Mouse (Mus musculus): ENCODE measurements around the gene Ifna1.
A peak's percentile ranks its signal among the peaks of the same experiment; 100 is the strongest.
"Not testable (repeated sequence)": the region's sequence is repeated elsewhere in the genome, so short reads cannot be mapped to it uniquely, and the experiment has no call there.

The Ifna1 gene

DNA sequence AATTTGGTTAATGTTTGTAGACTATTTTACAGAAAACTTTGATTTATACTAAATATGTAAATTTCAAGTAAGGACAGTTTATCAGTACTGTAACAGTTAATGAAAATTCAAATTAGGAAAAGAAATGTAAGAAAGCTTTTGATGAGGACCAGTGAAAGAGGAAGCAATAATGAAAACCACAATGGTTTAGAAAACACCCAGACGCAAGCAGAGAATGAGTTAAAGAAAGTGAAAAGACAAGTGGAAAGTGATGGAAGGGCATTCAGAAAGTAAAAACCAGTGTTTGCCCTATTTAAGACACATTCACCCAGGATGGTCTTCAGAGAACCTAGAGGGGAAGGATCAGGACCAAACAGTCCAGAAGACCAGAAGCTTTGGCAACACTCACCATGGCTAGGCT is at the start of gene Ifna1:
TSS of gene Ifna1 (plus strand) at position 390 of the 400 bp plus-strand sequence.
- no peak for DNase-seq (ENCODE audit: low spot score)

DNA sequence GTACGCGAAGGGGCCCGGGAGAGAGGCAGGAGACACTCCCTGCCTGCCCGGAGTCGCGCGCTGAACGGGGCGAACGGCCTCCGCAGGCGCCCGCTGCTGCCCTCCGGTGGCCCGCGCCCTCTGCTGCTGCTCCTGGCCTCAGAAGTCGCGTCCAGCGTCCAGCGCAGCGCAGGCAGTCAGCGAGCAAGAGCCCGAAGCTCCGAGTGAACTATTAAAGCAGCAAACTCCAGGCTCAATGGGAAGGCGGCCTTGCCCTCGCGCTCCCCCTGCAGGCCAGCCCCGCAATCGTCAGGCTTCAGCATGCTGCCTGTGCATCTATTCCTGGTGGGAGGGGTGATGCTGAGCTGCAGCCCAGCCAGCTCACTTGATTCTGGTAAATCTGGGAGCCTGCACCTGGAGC is 46.9 kb upstream of the Ifna1 start, which contains the start of gene Gm13287:
TSS of gene Gm13287 (plus strand) at position 301 of the 400 bp plus-strand sequence.
- not testable (repeated sequence) for DNase-seq (ENCODE audit: low spot score)

DNA sequence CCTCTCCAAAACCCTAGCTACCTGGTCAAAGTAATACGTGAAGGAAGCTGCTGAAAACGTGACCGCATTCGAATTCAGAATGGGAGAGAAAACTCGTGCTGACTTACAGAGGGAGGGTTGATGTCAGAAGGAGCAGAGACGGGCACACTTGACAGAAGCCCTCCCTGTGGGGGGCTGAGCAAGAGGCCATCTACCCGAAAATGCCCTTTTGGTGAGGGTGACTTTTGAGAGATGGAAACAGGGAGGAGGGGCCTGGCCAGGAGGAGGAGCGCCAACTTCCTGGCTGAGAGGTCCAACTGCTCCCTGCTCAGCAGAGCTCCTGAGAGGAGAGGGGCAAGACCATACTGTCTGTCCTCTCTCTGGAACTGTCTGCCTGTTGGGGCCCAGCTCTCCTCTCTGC is 44.7 kb upstream of the Ifna1 start, which contains the start of gene Gm13288:
TSS of gene Gm13288 (plus strand) at position 301 of the 400 bp plus-strand sequence.
- DNase-seq (ENCODE audit: low spot score), result not testable (repeated sequence)

DNA sequence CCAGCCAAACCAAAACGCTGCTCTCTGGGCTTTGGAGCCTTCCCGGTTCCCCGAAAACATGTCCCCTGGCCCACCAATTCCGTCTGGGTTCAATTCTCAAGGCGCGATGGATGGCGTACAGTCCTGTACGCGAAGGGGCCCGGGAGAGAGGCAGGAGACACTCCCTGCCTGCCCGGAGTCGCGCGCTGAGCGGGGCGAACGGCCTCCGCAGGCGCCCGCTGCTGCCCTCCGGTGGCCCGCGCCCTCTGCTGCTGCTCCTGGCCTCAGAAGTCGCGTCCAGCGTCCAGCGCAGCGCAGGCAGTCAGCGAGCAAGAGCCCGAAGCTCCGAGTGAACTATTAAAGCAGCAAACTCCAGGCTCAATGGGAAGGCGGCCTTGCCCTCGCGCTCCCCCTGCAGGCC is 44.1 kb upstream of the Ifna1 start:
- DNase-seq (ENCODE audit: low spot score), result not testable (repeated sequence)

DNA sequence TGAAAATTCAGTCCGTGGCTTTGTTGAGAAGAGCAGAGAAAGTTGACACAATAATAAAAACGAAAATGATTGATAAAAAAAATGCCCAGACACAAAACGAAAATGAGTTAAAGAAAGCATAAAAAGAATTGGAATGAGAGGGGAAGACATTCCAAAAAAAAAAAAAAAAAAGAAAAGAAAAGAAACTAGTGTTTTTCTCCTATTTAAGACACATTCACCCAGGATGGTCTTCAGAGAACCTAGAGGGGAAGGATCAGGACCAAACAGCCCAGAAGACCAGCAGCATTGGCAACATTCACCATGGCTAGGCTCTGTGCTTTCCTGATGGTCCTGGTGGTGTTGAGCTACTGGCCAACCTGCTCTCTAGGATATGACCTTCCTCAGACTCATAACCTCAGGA is 34.0 kb upstream of the Ifna1 start, which contains the start of gene Ifna7:
TSS of gene Ifna7 (plus strand) at position 301 of the 400 bp plus-strand sequence.
- no peak for DNase-seq (ENCODE audit: low spot score)

DNA sequence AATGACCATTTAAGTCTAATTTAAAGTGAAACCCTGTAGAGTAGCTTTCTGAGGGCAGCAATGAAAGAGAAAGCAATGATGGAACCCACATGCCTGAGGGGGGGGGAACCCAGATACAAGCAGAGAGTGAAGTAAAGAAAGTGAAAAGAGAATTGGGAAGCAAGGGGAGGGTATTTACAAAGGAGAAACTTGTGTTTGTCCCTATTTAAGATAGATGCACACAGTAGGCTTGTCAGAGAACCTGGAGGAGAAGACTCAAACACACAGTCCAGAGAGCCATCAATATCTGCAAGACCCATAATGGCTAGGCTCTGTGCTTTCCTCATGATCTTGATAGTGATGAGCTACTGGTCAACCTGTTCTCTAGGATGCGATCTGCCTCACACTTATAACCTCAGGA is 30.2 kb upstream of the Ifna1 start, which contains the start of gene Ifna11:
TSS of gene Ifna11 (plus strand) at position 301 of the 400 bp plus-strand sequence.
- DNase-seq (ENCODE audit: low spot score), result no peak

DNA sequence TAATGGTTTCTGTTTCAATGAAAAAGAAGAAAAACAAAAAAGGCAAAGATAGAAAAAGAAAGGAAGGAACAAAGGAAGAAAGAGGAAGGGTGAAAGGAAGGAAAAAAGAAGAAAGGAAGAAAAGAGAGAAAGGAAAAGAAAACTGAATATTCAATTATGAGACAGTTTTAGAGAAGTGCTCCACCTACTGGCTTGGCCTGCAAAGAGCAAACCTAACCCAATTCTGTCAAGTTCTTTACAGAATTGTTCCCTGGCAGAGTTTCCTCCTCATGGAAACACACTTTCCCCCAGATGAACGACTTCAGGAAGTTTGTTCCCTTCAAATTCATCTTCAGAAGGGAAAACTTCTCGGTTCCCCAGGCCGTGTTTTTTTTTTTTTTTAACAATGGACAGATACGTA is 26.9 kb upstream of the Ifna1 start:
- DNase-seq (ENCODE audit: low spot score), result no peak

DNA sequence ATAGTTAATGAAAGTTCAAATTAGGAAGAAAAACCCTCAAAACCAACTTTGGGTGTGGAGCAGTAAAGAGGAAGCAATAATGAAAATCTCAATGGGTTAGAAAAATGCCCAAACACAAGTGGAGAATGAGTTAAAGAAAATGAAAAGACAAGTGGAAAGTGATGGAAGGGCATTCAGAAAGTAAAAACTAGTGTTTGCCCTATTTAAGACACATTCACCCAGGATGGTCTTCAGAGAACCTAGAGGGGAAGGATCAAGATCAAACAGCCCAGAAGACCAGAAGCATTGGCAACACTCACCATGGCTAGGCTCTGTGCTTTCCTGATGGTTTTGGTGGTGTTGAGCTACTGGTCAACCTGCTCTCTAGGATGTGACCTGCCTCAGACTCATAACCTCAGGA is 22.8 kb upstream of the Ifna1 start, which contains the start of gene Ifna6:
TSS of gene Ifna6 (plus strand) at position 301 of the 400 bp plus-strand sequence.
- DNase-seq (ENCODE audit: low spot score), result not testable (repeated sequence)

DNA sequence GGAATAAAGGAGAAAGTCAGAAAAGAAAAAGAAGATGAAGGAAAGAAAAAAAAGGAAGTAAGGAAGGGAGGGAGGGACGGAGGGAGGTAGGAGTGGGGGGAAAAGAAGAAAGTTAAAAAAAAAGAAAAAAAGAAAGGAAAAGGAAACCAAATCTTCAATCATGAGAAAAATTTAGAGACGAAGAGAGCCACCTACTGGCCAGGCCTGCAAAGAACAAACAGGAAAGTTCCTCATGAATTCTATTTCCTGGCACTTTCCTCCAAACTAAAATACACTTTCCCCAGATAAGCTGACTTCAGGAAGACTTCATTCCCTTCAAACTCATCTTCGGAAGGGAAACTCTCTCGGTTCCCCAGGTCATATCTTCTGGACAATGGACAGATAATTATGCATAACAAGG is 19.4 kb upstream of the Ifna1 start:
- no peak for DNase-seq (ENCODE audit: low spot score)

DNA sequence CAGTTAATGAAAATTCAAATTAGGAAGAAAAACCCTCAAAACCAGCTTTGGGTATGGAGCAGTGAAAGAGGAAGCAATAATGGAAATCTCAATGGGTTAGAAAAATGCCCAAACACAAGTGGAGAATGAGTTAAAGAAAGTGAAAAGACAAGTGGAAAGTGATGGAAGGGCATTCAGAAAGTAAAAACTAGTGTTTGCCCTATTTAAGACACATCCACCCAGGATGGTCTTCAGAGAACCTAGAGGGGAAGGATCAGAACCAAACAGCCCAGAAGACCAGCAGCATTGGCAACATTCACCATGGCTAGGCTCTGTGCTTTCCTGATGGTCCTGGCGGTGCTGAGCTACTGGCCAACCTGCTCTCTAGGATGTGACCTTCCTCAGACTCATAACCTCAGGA is 14.7 kb upstream of the Ifna1 start, which contains the start of gene Ifna5:
TSS of gene Ifna5 (plus strand) at position 301 of the 400 bp plus-strand sequence.
- DNase-seq (ENCODE audit: low spot score), result not testable (repeated sequence)

DNA sequence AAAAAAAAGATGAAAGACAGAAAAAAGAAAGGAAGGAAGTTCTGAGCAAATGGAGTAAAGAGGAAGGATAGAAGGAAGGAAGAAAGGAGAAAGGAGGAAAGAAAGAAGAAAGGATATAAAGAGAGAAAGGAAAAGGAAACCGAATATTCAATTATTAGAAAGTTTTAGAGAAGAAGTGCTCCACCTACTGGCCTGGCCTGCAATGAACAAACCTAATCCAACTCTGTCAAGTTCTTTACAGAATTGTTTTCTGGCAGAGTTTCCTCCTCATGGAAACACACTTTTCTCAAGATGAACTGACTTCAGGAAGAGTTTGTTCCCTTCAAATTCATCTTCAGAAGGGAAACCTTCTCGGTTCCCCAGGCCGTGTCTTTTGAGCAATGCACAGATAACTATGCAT is 11.1 kb upstream of the Ifna1 start:
- DNase-seq (ENCODE audit: low spot score), result no peak

DNA sequence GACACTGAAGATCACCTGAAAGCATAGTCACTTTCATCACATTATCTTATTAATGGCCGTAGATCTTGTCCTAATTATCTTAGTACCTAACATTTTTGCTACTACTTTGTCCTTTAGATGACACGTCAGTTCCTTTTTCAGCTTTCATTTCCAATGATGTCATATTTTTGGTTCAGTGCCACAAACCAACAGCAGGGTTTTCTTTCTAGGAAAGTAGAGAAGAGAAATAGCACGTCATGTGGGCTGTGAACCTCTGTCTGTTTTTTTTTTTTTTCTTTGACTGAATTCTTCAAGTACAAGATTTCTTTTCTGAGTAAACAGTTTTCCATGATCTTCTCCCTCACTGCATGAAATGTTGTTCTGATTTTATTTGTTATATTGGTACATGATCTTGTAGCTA is 9.8 kb upstream of the Ifna1 start:
- DNase-seq (ENCODE audit: low spot score), result no peak

DNA sequence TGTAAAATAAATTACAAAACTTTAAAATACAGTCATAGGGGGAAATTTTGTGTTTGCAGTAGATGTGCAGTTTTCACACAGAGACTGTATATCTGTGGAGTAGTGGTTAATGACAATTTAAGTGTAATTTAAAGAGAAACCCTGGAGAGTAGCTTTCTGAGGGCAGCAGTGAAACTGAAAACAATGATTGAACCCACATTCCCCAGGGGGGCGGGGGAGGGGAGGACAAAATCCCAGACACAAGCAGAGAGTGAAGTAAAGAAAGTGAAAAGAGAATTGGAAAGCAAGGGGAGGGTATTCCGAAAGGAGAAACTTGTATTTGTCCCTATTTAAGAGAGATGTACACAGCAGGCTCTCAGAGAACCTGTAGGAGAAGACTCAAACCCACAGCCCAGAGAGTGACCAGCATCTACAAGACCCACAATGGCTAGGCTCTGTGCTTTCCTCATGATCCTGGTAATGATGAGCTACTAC is 8.4 kb upstream of the Ifna1 start, which contains the start of gene Ifna4:
TSS of gene Ifna4 (plus strand) at position 424 of the 474 bp plus-strand sequence.
- no peak for DNase-seq (ENCODE audit: low spot score)

DNA sequence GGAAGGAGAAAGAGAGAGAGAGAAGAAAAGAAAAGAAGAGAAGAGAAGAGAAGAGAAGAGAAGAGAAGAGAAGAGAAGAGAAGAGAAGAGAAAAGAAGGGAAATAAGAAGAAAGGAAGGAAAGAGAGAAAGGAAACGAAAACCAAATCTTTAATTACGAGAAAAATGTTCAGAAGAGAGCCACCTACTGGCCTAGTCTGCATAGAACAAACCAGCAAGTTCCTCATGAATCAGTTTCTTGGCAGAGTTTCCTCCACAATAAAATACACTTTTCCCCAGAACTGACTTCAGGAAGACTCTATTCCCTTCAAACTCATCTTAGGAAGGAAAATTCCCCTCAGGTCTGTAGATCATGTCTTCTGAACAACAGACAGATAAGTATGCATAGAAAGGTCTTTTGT is 4.6 kb upstream of the Ifna1 start:
- DNase-seq (ENCODE audit: low spot score), result no peak

DNA sequence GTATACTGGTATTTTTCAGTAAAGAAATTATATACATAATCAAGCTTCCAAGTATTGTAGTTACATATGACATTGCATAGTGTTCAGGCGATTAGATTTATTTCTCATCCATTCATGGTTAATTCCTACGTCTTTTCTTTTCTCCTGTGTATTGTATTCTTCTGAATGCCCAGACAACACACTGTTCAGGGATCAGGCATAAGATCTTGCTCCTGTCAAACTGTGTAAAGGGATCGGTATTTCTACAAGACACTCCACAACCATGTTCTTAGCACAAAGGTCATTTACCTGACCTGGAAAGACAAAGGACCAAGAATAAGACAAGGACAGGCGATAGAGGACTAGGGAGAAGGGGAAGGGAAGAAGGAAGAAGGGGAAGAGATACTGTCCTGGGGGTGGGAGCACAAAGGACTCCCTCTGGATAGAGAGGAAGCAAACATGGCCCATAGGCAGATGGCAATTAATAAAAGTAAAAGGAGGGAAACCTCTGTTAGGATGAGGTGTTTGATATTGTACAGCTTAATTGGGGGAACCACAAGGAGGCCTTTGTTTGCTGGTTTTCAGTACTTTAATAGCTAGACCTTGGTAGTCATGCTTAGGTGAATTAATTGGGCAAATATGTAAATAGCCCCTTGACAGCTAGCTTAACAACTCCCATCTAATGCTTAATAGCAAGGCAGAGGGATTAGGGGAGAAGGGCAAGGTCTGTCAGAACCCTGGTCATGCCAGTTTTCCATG is 1.3 kb downstream of the Ifna1 start:
- DNase-seq (ENCODE audit: low spot score), result no peak

DNA sequence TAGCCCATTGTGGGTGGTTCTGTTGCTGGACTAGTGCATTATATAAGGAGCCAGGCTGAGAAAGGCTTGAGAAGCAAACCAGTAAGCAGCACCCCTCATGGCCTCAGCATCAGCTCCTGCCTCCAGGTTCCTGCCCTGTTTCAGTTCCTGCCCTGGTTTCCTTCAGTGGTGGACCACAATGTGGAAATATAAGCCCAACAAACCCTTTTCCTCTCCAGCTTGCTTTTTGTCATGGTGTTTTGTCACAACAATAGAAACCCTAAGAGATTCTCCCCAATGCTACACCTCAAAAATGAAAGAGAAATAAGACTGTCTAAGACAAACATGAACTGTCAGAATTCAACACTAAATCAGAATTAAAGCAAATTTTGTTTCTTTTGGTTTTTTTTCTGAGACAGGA is 9.3 kb downstream of the Ifna1 start:
- no peak for DNase-seq (ENCODE audit: low spot score)

DNA sequence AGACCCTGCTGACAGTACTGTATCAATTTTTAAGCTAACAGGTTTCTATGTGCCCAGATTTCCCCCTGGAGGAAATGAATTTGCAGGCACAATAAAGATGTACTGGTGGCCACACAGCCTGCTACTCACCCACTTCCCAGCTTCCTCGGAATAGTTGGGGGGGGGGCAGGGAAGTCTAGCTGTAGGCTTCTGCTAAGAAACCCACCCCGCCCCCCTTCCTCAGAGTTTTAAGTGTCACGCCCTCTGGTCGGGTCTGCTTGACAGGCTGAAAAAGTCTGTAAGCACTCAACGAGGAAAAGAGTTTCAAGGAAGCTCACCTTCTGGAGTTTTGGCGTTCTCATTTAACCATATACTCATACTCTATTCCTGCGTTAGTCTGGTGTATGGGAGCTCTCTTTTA is 13.4 kb downstream of the Ifna1 start:
- no peak for DNase-seq (ENCODE audit: low spot score)

DNA sequence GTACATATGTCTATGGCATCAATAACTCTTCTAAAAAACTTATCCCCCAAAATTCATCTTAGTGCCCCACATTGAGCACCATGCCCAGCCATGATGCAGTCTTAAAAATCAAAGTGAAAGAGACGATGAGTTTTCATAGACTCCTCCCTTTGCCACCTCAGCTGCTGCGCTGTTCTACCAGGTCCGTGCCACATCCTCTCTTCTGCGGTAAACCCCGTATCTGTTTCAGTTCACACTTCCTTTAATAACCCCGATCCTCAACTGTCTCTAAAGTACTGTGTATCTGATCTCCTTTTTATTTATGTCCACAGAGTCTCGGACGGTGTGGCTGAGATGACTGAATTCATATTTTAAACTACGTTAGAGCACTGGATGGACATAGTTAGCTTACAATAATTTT is 14.7 kb downstream of the Ifna1 start:
- DNase-seq (ENCODE audit: low spot score), result no peak

DNA sequence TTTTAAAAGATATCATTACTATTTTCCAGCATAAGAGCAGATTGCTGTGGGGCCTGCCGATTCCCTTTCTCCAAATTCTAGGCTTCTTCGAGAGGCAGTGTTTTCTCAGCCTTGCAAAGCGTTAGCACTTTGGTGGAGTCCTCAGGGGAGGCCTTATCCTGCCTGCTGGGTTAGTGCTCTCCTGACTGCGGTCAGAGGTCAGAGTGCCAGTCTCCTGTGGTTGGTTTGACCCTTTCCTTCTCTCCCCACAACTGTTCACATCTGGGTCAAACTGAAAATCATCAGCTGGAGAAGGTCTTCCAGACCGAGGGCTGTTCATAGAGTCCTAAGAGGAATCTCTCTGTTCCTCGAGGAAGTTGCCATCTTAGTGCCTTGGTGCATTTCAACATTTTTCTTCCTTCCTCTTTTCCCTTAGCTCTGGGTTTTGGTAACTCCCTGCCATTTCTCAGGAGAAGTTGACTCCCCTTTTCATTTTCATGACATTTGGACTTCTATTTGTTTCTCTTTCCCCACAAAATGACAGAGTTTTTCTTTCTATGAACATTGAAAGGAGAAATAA is 15.2 kb downstream of the Ifna1 start:
- DNase-seq (ENCODE audit: low spot score), result no peak

DNA sequence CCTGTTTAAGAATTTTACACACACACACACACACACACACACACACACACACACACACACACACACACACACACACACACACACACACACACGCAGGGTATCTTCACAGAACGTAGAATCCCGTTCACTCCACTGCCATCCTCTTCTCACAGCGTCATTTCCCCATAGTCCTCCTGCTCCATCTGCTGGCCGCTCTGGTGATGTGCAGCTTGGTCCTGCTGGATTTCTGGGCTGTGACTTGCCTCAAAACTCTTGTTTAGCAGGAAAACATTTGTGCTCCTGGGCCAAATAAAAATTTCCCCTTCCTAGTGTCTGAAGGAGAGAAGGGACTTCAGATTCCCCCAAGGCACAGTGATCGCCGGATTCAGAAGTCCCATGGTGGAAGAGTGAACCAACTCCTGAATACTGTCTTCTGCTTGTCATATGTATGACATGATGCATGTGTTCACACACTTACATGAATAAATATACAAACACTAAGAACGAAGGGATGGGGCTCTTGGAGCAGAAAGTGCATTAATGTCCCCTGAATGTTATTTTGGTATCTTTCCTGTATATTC is 17.6 kb downstream of the Ifna1 start:
- peak; percentile 52 for DNase-seq (ENCODE audit: low spot score)

DNA sequence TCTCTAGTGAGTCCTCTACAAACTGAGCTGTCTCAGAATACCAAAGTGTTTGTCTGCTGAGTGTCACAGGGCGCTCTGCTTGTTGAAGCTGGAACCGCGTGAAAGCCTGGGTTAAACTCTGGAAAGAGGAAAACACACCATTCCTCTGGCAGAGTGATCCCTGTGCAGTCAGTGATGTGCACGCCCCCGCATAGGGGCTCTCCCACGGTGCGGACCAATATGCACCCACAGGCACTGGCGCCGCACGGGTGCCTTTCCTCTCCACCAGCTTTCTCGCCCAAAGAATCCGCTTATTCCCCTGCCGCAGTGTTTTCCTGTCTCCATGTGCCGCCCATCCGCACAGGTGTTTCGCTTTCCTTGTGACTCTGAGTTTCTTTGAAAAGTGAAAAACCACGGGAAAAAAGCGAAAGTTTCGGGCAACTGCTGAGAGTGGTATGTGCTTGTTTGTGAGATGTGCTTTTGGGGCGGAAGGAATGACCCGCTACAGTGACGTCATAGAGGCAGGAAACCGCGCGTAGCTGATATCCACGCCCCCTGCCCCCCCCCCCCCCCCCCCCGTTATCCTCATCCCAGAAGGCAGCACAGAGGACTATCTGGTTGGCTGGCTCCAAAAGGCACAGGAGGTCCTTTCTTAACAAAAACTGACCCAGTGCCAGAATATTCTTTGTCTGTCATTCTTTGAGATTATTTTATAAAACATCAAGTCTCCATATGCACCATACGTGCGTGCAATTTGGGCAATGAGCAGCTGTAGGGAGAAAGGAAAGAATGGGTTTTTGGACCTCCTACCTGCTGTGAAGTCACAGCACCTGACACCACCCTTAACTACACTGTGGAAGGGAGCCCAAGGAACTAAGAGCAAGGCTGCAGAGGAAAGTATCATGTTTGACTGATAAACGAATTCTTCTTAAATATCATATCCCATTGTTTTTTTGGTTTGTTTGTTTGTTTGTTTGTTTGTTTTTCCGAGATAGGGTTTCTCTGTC is 18.3 kb downstream of the Ifna1 start:
- DNase-seq (ENCODE audit: low spot score), result no peak

DNA sequence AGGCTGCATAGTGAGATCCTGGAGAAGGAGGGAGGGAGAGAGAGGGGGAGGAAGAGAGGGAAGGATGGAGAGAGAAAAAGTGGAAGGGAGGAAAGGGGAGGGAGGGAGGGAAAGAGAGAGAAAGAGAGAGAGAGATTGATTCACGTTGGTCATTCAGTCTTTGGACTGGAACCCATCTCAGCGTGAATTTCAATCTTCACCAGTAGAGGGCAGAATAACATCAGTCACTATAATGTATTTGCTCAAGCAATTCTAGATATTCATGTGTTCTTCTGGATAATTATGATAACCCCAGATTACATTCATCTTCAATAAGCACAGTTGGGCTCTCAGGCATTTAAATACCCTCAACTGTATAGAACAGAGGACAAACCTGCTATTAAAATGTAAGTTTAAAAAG is 22.8 kb downstream of the Ifna1 start:
- DNase-seq (ENCODE audit: low spot score), result no peak

Data from ovary, postnatal 10 days (tissue).